Mouse (Mus musculus): ENCODE measurements around the gene Slc19a2.

DNA sequence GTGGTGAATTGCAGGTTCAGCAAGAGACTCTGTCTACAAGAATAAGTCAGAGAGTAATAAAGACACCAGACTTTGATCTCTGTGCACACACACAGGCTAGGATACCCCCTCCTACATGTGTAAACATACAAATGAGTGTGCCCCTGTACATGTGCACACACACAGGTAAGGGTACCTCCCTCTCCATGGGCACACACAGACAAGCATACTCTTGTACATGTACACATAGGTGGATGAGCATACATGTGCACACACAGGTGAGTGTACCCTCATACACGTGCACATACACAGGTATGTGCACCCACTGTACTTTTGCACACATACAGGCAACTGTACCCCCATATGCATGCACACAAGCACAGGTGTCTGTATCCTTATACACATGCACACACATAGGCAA, 15.4 kb upstream of the Slc19a2 start:
- TF ChIP-seq CTCF (IDR thresholded peaks at IDR 0.05; ENCODE audit: extremely low read depth, insufficient read depth, insufficient read length, insufficient replicate concordance) (no peak), POLR2A (IDR thresholded peaks at IDR 0.05; ENCODE audit: low read depth, low read length) (no peak)

Data from spleen, adult 2 months (tissue).